Mouse (Mus musculus) CD8-positive naive resting alpha-beta T cell, adult 57 days (primary cell): ENCODE results near the gene Kansl1l. TPM values are rescaled to one million over a fixed set of nuclear protein-coding genes. Genes with fewer than 3 reads are reported as not detected.

ENCODE experiments used
- total RNA-seq: library from RNA; stranded (reverse); gene quantifications from one replicate; pipeline ENCODE4 v1.2.4, GENCODE M21; 2023

The Kansl1l gene
- 11.5 TPM for total RNA-seq

DNA sequence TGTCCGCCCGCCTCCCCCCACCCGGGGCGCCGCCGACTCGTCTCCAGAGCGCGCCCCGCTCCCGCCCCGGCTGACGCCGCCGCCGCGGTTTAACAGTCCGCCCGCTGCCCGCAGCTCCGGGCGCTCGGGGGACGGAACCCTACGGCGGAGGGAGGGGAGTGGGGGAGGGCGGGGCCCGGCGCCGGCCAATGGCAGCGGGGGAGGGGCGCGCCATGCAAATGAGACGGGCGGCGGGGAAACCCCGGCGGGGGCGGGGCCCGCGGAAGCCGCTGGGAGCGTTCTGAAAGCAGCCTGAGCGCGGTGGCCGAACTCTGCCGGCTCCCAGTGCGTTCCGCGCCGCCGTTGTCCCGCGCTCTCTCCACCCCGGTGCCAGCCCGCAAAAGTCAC, at the start of gene Kansl1l:
Gene Kansl1l, minus strand, starts transcription at position 110 of the 387 bp plus-strand sequence.

GRCm38 (mm10) chr1:66862712-66863511, 45.5 kb upstream of the Kansl1l start, which contains the start of gene Acadl:
TSS of gene Acadl (minus strand) at chr1:66863277.

DNA sequence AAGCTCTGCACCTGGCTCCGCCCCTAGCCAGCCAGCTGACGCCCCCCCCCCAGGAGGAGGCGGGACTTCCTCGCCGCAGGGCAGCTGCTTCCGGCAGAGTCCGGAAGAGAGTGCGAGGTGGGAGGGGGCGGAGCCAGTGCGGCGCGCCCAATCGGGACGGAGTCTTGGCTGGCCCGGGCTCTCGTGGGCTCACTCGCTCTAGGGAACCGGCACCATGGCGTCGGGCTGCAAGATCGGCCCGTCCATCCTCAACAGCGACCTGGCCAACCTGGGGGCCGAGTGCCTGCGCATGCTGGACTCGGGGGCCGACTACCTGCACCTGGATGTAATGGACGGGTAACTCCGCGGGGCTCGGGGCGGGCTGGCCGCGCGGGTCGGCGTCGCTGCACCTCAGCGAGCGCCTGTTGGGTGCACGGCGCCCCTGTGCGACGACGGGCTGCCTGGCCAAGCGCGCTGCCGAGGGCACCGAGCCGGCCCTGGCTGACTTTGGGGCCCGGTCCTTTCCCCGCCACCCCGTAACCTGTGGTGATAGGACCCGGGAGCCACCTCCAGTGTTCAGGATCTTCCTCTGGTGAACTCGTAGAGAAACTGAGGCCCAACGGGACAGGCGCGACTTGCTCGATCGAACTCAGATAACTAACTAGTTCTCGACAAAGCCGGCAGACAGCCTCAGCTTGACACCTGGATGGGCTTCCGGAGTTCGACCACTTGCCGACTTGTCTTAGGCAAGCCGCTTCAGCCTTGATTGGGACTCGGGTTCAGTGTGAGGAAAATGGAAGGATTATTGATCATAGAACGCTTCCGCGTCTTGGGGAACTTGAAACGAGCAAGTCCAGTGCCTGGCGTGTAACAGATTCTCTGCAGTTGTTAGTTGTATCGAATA, 116.4 kb downstream of the Kansl1l start, which contains the start of gene Rpe:
Gene Rpe, plus strand, starts transcription at position 139 of the 883 bp plus-strand sequence.

Other genes with a start within 250 kb of the Kansl1l start
- 37.3 TPM for gene Rpe, start 116.7 kb downstream of the Kansl1l start, total RNA-seq
- 28.4 TPM for gene Acadl, start 45.7 kb upstream of the Kansl1l start, total RNA-seq
- not detected for gene Myl1, start 127.8 kb upstream of the Kansl1l start, total RNA-seq
- gene Lancl1, start 221.3 kb upstream of the Kansl1l start, total RNA-seq: 33.3 TPM